In the genomic region with DNA sequence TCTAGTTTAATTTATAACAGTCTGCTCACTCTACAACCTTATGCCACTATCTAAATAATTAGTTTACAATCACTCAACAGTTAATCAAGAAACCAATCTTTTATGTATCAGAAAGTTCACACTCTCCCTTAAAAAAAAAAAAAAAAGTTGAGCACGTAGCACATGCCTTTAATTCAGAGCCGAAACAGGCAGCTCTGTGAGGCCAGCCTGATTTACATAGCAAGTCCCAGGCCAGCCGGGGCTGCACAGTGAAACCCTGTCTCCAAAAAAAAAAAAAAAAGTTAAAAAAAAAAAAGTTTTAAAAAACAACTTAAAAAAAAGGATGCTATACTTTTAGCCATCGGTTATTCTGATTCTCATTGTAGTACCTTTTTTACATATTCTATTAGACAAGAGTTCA, we compare ENCODE assay signal across 33 mouse cellular contexts. TPM values are rescaled to one million over a fixed set of nuclear protein-coding genes. Genes with fewer than 3 reads are reported as not detected.
"Had no signal": no experiment of that assay in that cellular context is flagged by ENCODE, and none has a peak within 500 bp of the region (broad histone marks: within the 10 kb centered on the region; RNA-seq: fewer than 3 reads in every experiment).

No protein-coding gene starts in this region.

- H3K9me3 ChIP-seq: heart, embryonic 13.5 days; heart, embryonic 15.5 days; hindbrain, embryonic 10.5 days; hindbrain, embryonic 12.5 days; kidney, embryonic 15.5 days; limb, embryonic 13.5 days; limb, embryonic 15.5 days; liver, embryonic 12.5 days had no signal

- ATAC-seq: hindbrain, embryonic 16.5 days; intestine, embryonic 16.5 days; liver, embryonic 12.5 days had no signal

- H3K9ac ChIP-seq: heart, embryonic 13.5 days; heart, embryonic 15.5 days; hindbrain, embryonic 12.5 days; hindbrain, embryonic 14.5 days; kidney, embryonic 15.5 days; limb, embryonic 13.5 days; limb, embryonic 15.5 days; liver, embryonic 12.5 days; liver, embryonic 14.5 days had no signal

- H3K4me3 ChIP-seq: gastrocnemius, adult 2 months; heart, adult 2 months; heart, embryonic 13.5 days; heart, embryonic 15.5 days; hindbrain, embryonic 10.5 days; hindbrain, embryonic 12.5 days; kidney, embryonic 15.5 days; limb, embryonic 13.5 days; limb, embryonic 15.5 days; liver, embryonic 12.5 days had no signal

- DNase-seq: gastrocnemius, adult 2 months; gastrocnemius, postnatal 10 days; gastrocnemius, postnatal 25 days; heart, adult 2 months; heart, postnatal 14 days; heart, postnatal 4 days; kidney, adult 11 months; kidney, adult 2 months; kidney, adult 9 months; kidney, postnatal 14 days; kidney, postnatal 36 days; layer of hippocampus, adult 9-11 months; layer of hippocampus, postnatal 36 days; left cerebral cortex, postnatal 4 days had no signal

- H3K27ac ChIP-seq: heart, adult 2 months; hindbrain, embryonic 10.5 days; hindbrain, embryonic 12.5 days; hindbrain, embryonic 14.5 days; kidney, embryonic 15.5 days; kidney, postnatal 0 days; limb, embryonic 13.5 days; limb, embryonic 15.5 days; liver, embryonic 14.5 days had no signal

- H3K4me1 ChIP-seq: hindbrain, embryonic 10.5 days; hindbrain, embryonic 12.5 days; kidney, embryonic 15.5 days; limb, embryonic 13.5 days; limb, embryonic 15.5 days had no signal

RNA-seq across cellular contexts. Expression of a gene that starts 36.2 kb away (rescaled TPM):
- total RNA-seq: gastrocnemius, postnatal 10 days; gastrocnemius, postnatal 25 days; granulocyte monocyte progenitor cell, adult 5-6 weeks; layer of hippocampus, adult 18-20 months; left cerebral cortex, adult 18-20 months; left cerebral cortex, postnatal 25 days; left cerebral cortex, postnatal 4 days; liver, adult 2 months had no signal
- polyA plus RNA-seq: hindbrain, embryonic 10.5 days; hindbrain, embryonic 12.5 days; hindbrain, embryonic 14.5 days; hindbrain, embryonic 16.5 days; intestine, embryonic 14.5 days; intestine, embryonic 16.5 days; kidney, embryonic 15.5 days; kidney, postnatal 0 days; limb, embryonic 13.5 days; limb, embryonic 15.5 days; liver, adult 2 months; liver, embryonic 12.5 days; liver, embryonic 14.5 days had no signal
